Mouse (Mus musculus): ENCODE results near the gene Tmem167. TPM values are rescaled to one million over a fixed set of nuclear protein-coding genes. Genes with fewer than 3 reads are reported as not detected.
"Not testable (repeated sequence)": the region's sequence is repeated elsewhere in the genome, so short reads cannot be mapped to it uniquely, and the experiment has no call there.

The Tmem167 gene
- 52.7 and 53.8 TPM in 2 replicates for polyA plus RNA-seq (2015; fragmentation: Nextera tagmentation; extraction: Ambion mirVana)

DNA sequence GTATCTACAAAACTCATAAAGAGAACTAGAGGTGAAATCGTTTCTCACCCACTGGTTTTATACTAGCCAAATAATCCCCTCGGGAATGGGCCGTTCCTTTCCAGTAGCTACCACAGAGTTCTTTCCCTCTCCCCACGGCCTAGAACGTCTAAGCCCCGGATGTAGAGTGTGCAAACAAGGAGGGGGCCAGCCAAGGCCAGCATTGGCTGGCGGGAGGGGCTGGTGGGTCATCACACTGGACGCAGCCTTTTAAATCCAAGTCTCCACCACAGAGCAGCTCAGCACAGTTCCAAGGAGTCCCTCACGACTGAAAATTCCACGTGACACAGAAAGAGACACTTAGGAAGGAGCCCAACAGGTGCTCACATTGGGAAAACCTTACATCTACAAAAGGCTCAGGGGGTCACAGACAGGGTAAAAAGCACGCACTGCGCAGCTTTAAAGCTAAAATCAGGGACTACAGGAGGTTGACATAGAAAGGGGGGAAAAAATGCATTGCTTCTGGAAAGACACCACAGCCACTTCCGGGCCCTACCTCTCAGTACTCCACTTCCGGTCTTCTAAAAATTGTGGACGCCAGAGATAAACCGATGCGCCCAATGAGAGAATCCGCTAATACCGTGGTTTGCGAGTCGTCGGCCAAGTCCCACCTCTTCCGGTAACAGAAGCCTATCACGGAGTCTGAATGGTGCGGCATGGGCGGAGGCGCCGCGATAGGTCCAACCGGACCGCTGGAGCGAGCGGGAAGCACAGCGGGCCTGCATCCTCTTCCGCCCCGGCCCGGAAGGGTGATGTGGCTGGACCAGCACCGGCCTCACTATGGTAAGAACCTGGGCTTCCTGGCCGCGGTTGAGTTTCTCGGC lies at the start of gene Tmem167, which contains the start of gene Xrcc4:
Tmem167 (plus strand) TSS at position 162 of the 863 bp plus-strand sequence.
Xrcc4 (minus strand) TSS at position 647 of the 863 bp plus-strand sequence.
- Histone ChIP-seq H3K9ac (ENCODE audit: low read length) (peak within 1 kb of the TSS; percentile 87), H3K4me2 (ENCODE audit: low read depth, low read length) (peak within 1 kb of the TSS; percentile 96), H3K9me3 (replicated peaks; ENCODE audit: control insufficient read depth, low read length) (no peaks in the 10 kb centered on the region), H3K4me1 (ENCODE audit: control insufficient read depth, insufficient read depth, low read length) (peaks cover 2% of the 10 kb centered on the region; the same call in 1 of the 2 replicates), H3K27me3 (ENCODE audit: control insufficient read depth, insufficient read depth, low read length) (no peaks in the 10 kb centered on the region), H3K27ac (ENCODE audit: low read length) (peak within 1 kb of the TSS; percentile 92), H3K36me3 (ENCODE audit: control insufficient read depth, insufficient read depth, low read length) (no peaks in the 10 kb centered on the region), H3K4me3 (replicated peaks; ENCODE audit: low read length) (peak within 1 kb of the TSS; percentile 92)
- peak; percentile 100 for ATAC-seq (ENCODE audit: insufficient read depth, low FRiP score)
- 3% methylated on average over 41 of the region's 41 CpGs for WGBS

DNA sequence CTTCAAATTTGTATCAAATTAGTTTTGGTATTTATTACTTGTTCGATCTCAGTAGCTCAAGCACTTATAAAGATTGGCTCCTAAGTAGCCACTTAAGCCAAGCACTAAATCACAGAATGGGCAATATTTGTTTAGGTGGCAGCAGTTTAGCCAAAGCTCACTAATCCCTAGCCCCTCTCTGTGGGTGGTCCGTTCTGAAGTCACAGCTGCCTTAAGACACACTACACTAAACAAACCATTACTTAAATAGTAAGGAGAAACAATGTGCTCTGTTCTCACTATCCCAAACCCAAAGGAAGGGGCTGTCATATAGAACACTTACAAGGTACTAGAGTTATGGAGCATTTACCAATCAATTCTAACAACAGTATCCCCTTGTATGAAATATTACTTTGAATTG lies 49.3 kb upstream of the Tmem167 start:
- Histone ChIP-seq H3K27ac (ENCODE audit: low read length) (no peak overlapping the region), H3K9me3 (replicated peaks; ENCODE audit: control insufficient read depth, low read length) (no peaks in the 10 kb centered on the region), H3K4me2 (ENCODE audit: low read depth, low read length) (no peak overlapping the region), H3K4me3 (replicated peaks; ENCODE audit: low read length) (no peak overlapping the region), H3K4me1 (ENCODE audit: control insufficient read depth, insufficient read depth, low read length) (no peaks in the 10 kb centered on the region), H3K36me3 (ENCODE audit: control insufficient read depth, insufficient read depth, low read length) (no peaks in the 10 kb centered on the region), H3K9ac (ENCODE audit: low read length) (no peak overlapping the region), H3K27me3 (ENCODE audit: control insufficient read depth, insufficient read depth, low read length) (no peaks in the 10 kb centered on the region)
- WGBS, result 15% methylated on average over 2 of the region's 2 CpGs
- ATAC-seq (ENCODE audit: insufficient read depth, low FRiP score), result no peak

DNA sequence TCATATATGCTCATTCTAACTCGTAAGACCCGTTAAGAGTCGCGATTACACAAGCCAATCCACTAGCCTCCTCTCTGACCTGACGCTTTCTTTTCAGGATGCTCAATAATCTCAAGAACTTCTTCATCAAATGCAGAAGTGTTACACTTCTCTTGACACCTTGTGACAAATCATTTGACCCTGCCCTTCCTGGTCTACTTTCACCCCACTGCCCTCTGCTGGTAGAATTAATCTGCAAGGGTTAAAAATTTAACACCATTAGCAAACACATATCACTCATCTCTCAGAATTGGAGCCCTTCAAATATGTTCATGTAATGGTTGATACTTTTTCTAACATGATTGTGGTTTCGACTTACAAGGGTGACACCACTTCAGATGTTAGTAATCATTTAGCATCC lies 37.2 kb upstream of the Tmem167 start:
- ATAC-seq (ENCODE audit: insufficient read depth, low FRiP score), result no peak
- H3K4me1 ChIP-seq (ENCODE audit: control insufficient read depth, insufficient read depth, low read length), result no peaks in the 10 kb centered on the region
- 76% methylated on average over 6 of the region's 6 CpGs for WGBS
- H3K4me3 ChIP-seq (replicated peaks; ENCODE audit: low read length), result no peak overlapping the region
- no peak overlapping the region for H3K27ac ChIP-seq (ENCODE audit: low read length)
- H3K36me3 ChIP-seq (ENCODE audit: control insufficient read depth, insufficient read depth, low read length), result no peaks in the 10 kb centered on the region
- no peaks in the 10 kb centered on the region for H3K27me3 ChIP-seq (ENCODE audit: control insufficient read depth, insufficient read depth, low read length)
- H3K9me3 ChIP-seq (replicated peaks; ENCODE audit: control insufficient read depth, low read length), result no peaks in the 10 kb centered on the region
- H3K9ac ChIP-seq (ENCODE audit: low read length), result no peak overlapping the region
- no peak overlapping the region for H3K4me2 ChIP-seq (ENCODE audit: low read depth, low read length)

DNA sequence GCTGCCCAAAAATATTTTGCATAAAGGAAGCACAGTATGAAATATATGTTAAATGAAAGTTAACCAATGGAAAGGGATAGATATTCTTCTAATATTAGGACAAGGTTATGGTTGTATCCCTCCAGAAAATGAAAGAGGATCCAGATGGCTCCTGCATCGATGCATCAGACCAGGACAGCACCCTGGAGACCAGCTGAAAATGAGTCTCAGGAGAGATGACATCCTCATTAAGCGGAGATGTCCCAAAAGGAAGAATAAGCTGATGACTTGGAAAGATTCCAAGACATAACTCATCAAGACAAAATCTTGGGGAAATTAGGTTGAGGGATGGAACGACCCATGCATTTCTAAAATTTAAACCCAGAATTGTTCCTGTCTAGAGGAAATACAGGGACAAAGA lies 36.5 kb upstream of the Tmem167 start:
- no peak overlapping the region for H3K4me3 ChIP-seq (replicated peaks; ENCODE audit: low read length)
- no peak overlapping the region for H3K9ac ChIP-seq (ENCODE audit: low read length)
- no peaks in the 10 kb centered on the region for H3K4me1 ChIP-seq (ENCODE audit: control insufficient read depth, insufficient read depth, low read length)
- no peaks in the 10 kb centered on the region for H3K9me3 ChIP-seq (replicated peaks; ENCODE audit: control insufficient read depth, low read length)
- no peak overlapping the region for H3K4me2 ChIP-seq (ENCODE audit: low read depth, low read length)
- ATAC-seq (ENCODE audit: insufficient read depth, low FRiP score), result no peak
- WGBS, result 73% methylated on average over 3 of the region's 3 CpGs
- no peak overlapping the region for H3K27ac ChIP-seq (ENCODE audit: low read length)
- no peaks in the 10 kb centered on the region for H3K27me3 ChIP-seq (ENCODE audit: control insufficient read depth, insufficient read depth, low read length)
- H3K36me3 ChIP-seq (ENCODE audit: control insufficient read depth, insufficient read depth, low read length), result no peaks in the 10 kb centered on the region

DNA sequence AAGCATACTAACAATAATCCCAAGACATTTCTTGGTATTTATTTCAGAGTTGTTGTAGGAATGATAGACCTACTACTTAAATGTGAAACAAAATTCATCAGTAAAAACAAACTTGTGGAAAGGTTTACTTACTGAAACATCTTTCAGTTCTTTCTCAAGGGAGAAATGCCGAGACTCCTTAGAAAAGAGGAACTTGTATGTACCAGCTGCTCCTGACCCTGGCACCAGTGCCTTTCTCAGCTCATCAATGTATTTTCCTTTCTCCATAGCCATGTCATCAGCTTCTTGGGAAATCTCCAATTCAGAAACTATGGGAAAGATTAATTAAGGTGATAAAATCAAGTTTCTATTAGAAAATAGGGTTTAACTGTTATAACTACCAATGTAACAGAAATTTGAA lies 27.0 kb upstream of the Tmem167 start:
- no peak overlapping the region for H3K9ac ChIP-seq (ENCODE audit: low read length)
- H3K36me3 ChIP-seq (ENCODE audit: control insufficient read depth, insufficient read depth, low read length), result no peaks in the 10 kb centered on the region
- no peak overlapping the region for H3K27ac ChIP-seq (ENCODE audit: low read length)
- 83% methylated on average over 1 of the region's 1 CpGs for WGBS
- H3K4me1 ChIP-seq (ENCODE audit: control insufficient read depth, insufficient read depth, low read length), result no peaks in the 10 kb centered on the region
- no peak overlapping the region for H3K4me3 ChIP-seq (replicated peaks; ENCODE audit: low read length)
- no peaks in the 10 kb centered on the region for H3K9me3 ChIP-seq (replicated peaks; ENCODE audit: control insufficient read depth, low read length)
- no peak for ATAC-seq (ENCODE audit: insufficient read depth, low FRiP score)
- no peaks in the 10 kb centered on the region for H3K27me3 ChIP-seq (ENCODE audit: control insufficient read depth, insufficient read depth, low read length)
- no peak overlapping the region for H3K4me2 ChIP-seq (ENCODE audit: low read depth, low read length)

DNA sequence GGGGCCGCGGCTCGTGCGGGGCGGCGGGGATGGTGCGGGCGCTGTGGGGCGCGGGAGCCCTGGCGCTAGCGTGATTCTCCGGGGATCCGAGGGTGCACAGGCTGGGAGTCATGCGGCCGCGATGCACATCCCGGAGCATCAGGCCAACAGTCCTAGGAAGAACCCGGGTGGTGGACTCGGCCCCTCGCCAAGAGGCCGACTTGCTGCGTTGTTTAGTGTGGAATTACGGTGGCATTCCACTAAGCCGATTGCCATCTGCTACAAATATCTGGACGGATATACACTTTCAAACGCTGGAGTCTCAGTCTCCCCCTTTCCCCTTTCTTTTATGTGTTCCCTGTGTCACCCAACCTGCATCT lies 881 bp downstream of the Tmem167 start:
- peak; percentile 65 for ATAC-seq (ENCODE audit: insufficient read depth, low FRiP score)
- peak overlapping the region; percentile 87 for H3K9ac ChIP-seq (ENCODE audit: low read length)
- peak overlapping the region; percentile 69 for H3K4me2 ChIP-seq (ENCODE audit: low read depth, low read length)
- peak overlapping the region; percentile 92 for H3K4me3 ChIP-seq (replicated peaks; ENCODE audit: low read length)
- H3K36me3 ChIP-seq (ENCODE audit: control insufficient read depth, insufficient read depth, low read length), result no peaks in the 10 kb centered on the region
- H3K27me3 ChIP-seq (ENCODE audit: control insufficient read depth, insufficient read depth, low read length), result no peaks in the 10 kb centered on the region
- H3K27ac ChIP-seq (ENCODE audit: low read length), result peak overlapping the region; percentile 79
- H3K4me1 ChIP-seq (ENCODE audit: control insufficient read depth, insufficient read depth, low read length), result peaks cover 2% of the 10 kb centered on the region; the same call in 1 of the 2 replicates
- H3K9me3 ChIP-seq (replicated peaks; ENCODE audit: control insufficient read depth, low read length), result no peaks in the 10 kb centered on the region
- WGBS, result 0% methylated on average over 27 of the region's 27 CpGs

DNA sequence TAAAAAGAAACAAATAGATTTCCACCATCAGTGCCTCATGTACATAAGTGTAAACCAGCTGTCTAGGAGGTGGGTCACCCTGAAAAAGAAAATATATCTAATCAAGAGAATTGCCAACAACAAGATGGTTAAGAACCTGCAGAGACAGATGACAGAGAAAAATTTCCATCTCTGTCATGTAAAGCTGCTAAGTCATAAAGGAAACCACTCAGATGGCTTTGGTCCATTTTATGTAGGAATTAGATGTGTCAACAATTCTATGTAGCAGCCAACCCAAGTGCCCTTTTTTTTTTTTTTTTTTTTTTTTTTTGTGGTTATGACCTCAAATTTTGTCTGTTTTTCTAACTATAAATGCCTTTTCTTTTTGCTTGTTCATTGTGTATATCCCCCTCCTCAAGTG lies 12.6 kb downstream of the Tmem167 start:
- H3K27ac ChIP-seq (ENCODE audit: low read length), result no peak overlapping the region
- no peaks in the 10 kb centered on the region for H3K27me3 ChIP-seq (ENCODE audit: control insufficient read depth, insufficient read depth, low read length)
- H3K4me3 ChIP-seq (replicated peaks; ENCODE audit: low read length), result no peak overlapping the region
- no peaks in the 10 kb centered on the region for H3K9me3 ChIP-seq (replicated peaks; ENCODE audit: control insufficient read depth, low read length)
- no peak for ATAC-seq (ENCODE audit: insufficient read depth, low FRiP score)
- H3K4me2 ChIP-seq (ENCODE audit: low read depth, low read length), result no peak overlapping the region
- H3K4me1 ChIP-seq (ENCODE audit: control insufficient read depth, insufficient read depth, low read length), result no peaks in the 10 kb centered on the region
- H3K36me3 ChIP-seq (ENCODE audit: control insufficient read depth, insufficient read depth, low read length), result peaks cover 12% of the 10 kb centered on the region; the same call in 1 of the 2 replicates
- no peak overlapping the region for H3K9ac ChIP-seq (ENCODE audit: low read length)

DNA sequence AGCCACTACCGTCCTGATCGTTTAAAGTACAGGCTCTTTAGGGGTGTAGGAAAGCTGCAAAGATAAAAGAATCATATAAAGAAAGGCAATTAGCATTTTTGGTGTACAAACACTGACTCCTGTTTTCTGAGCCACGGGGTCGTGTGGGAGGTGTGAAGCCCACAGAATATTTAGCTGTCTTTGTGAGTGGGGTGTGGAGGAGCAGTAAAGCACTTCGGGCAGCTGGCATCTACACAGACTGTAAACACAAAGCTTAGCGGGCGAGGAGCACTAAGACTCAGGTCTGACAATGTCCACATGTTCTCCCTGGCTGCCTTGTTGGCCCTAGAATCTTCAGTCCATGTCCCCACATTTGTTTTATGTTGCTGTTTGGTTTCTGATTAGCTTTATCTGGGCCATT lies 17.2 kb downstream of the Tmem167 start:
- H3K9me3 ChIP-seq (replicated peaks; ENCODE audit: control insufficient read depth, low read length), result no peaks in the 10 kb centered on the region
- no peaks in the 10 kb centered on the region for H3K4me1 ChIP-seq (ENCODE audit: control insufficient read depth, insufficient read depth, low read length)
- H3K4me2 ChIP-seq (ENCODE audit: low read depth, low read length), result no peak overlapping the region
- no peaks in the 10 kb centered on the region for H3K27me3 ChIP-seq (ENCODE audit: control insufficient read depth, insufficient read depth, low read length)
- no peak overlapping the region for H3K27ac ChIP-seq (ENCODE audit: low read length)
- H3K4me3 ChIP-seq (replicated peaks; ENCODE audit: low read length), result no peak overlapping the region
- no peak for ATAC-seq (ENCODE audit: insufficient read depth, low FRiP score)
- no peak overlapping the region for H3K9ac ChIP-seq (ENCODE audit: low read length)
- peaks cover 12% of the 10 kb centered on the region; the same call in 1 of the 2 replicates for H3K36me3 ChIP-seq (ENCODE audit: control insufficient read depth, insufficient read depth, low read length)
- 87% methylated on average over 7 of the region's 7 CpGs for WGBS

DNA sequence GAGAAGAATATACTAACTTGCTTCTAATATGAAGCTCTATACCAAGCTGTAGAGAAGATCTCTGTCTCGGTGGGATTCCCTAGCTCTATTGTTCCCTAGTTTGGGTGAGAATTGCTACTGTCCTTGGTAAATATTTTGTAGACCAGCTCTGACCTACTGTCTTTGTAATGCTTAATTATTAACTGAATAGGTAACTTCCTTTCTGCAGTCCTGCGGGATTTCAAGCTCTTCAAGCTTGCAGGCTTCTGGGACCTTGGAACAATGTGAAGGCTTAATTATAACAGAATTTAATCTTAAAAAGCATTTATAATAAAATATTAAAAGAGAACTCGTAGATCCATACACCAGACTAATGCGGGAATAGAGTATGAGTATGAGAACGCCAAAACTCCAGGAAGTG lies 19.8 kb downstream of the Tmem167 start:
- not testable (repeated sequence) for H3K27me3 ChIP-seq (ENCODE audit: control insufficient read depth, insufficient read depth, low read length); H3K9ac ChIP-seq (ENCODE audit: low read length); ATAC-seq (ENCODE audit: insufficient read depth, low FRiP score); H3K4me1 ChIP-seq (ENCODE audit: control insufficient read depth, insufficient read depth, low read length); H3K4me2 ChIP-seq (ENCODE audit: low read depth, low read length); H3K9me3 ChIP-seq (replicated peaks; ENCODE audit: control insufficient read depth, low read length); H3K4me3 ChIP-seq (replicated peaks; ENCODE audit: low read length); H3K36me3 ChIP-seq (ENCODE audit: control insufficient read depth, insufficient read depth, low read length); H3K27ac ChIP-seq (ENCODE audit: low read length)
- 83% methylated on average over 5 of the region's 5 CpGs for WGBS
